1 mouse cellular context compared by ENCODE assay signal in the genomic region with DNA sequence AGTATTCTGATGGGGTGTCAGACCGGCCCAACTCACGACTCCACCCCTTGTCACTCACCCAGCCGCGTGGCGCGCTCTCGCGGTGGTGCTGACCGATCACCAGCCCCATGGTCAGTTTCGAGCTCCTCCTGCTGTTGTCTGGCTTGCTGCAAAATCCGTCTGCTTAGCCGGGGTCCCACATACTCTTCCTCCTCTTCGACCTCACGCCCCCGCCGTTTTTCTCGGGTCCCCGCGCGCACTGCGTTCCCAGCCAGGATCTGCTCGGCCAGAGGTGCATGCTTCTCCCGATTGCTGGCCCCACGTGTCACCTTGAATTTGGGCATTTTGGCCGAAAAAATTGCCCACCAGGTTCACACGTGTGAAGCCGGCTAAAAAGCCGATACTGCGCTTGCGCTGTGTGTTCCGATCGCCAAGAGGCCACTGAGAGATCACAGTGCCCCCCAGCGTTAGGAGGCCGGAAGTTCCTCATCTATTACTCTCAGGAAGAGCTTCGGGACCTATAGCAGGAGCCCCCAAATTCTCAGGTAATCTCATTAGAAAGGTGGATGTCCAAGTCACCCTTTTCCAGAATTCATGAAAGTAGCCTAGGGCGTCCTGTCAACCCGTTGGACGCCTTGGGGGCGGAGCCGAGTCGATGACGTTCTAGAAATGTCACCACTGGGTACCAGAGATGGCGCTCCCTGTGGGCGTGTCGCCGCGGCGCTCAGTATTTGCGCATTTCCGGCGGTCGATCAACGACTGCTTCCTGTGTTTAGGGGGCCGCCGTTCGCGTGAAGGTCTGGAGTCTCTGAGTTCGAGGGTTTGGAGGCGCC.
A peak's percentile ranks its signal among the peaks of the same experiment; 100 is the strongest.
TF ChIP-seq lines count a peak whose summit lies in the region.

A gene (minus strand): TSS at position 644 of the 812 bp plus-strand sequence.
A gene (plus strand): TSS at position 734 of the 812 bp plus-strand sequence.
A gene (plus strand): TSS at position 741 of the 812 bp plus-strand sequence.

TF ChIP-seq in C2C12, 6 proteins besides CTCF, POLR2A, EP300 and RAD21:
- TF ChIP-seq USF1 (IDR thresholded peaks at IDR 0.05; ENCODE audit: low read depth): peak; percentile 3
- no peak for TF ChIP-seq CEBPB (IDR thresholded peaks at IDR 0.05; ENCODE audit: low read depth)
- peak; percentile 72 for TF ChIP-seq MAX (IDR thresholded peaks at IDR 0.05)
